Mouse (Mus musculus) liver, embryonic 18 days (tissue): ENCODE data around the gene Il5. TPM values are rescaled to one million over a fixed set of nuclear protein-coding genes. Genes with fewer than 3 reads are reported as not detected.

Experiments used
- polyA plus RNA-seq: library from polyadenylated mRNA; depleted of rRNA; stranded (reverse); fragments of >200 nt; gene quantifications from 2 replicates; pipeline ENCODE4 v1.2.3, GENCODE M21; 2012; rRNA removed

Gene Il5
- not detected in 2 replicates for polyA plus RNA-seq

GRCm38 (mm10) chr11:53720715-53721114 lies at the start of gene Il5:
TSS of gene Il5 (plus strand) at chr11:53720794.

GRCm38 (mm10) chr11:53706934-53707717 lies 13.5 kb upstream of the Il5 start, which contains the start of gene Rad50:
TSS of gene Rad50 (minus strand) at chr11:53707319.

GRCm38 (mm10) chr11:53769760-53770124 lies 49.1 kb downstream of the Il5 start, which contains the start of gene Irf1:
TSS of gene Irf1 (plus strand) at chr11:53770014.

GRCm38 (mm10) chr11:53773087-53773486 lies 52.5 kb downstream of the Il5 start, which contains the start of gene Gm17334:
TSS of gene Gm17334 (minus strand) at chr11:53773187.

Other genes with a start within 250 kb of the Il5 start
- 0.07 and 0.10 TPM in 2 replicates for gene Gm9945, start 240.6 kb upstream of the Il5 start, polyA plus RNA-seq
- gene Sowaha, start 240.5 kb upstream of the Il5 start, polyA plus RNA-seq = 9.6 and 11.0 TPM in 2 replicates
- gene Sept8, start 201.5 kb upstream of the Il5 start, polyA plus RNA-seq = 12.5 and 15.9 TPM in 2 replicates
- gene Kif3a, start 153.4 kb upstream of the Il5 start, polyA plus RNA-seq = 2.9 and 3.1 TPM in 2 replicates
- 0.18 and 0.30 TPM in 2 replicates for gene Il4, start 102.1 kb upstream of the Il5 start, polyA plus RNA-seq
- not detected in 2 replicates for gene Il13, start 86.1 kb upstream of the Il5 start, polyA plus RNA-seq
- gene Rad50, start 13.5 kb upstream of the Il5 start, polyA plus RNA-seq = 3.2 TPM in 2 replicates
- gene Irf1, start 49.2 kb downstream of the Il5 start, polyA plus RNA-seq = 24.6 and 28.0 TPM in 2 replicates
- not detected in 2 replicates for gene Gm17334, start 52.4 kb downstream of the Il5 start, polyA plus RNA-seq
- 0.37 and 0.72 TPM in 2 replicates for gene Gm12216, start 138.5 kb downstream of the Il5 start, polyA plus RNA-seq
- 4.1 and 4.2 TPM in 2 replicates for gene Slc22a5, start 170.9 kb downstream of the Il5 start, polyA plus RNA-seq